Mouse (Mus musculus): ENCODE measurements at regions not wholly inside any gene's neighbourhood (a gene's known extent, or its start where the extent isn't known, plus 50 kb on each side); places are given as distances from the start of the nearest gene placed in this dataset. TPM values are rescaled to one million over a fixed set of nuclear protein-coding genes. Genes with fewer than 3 reads are reported as not detected.

DNA sequence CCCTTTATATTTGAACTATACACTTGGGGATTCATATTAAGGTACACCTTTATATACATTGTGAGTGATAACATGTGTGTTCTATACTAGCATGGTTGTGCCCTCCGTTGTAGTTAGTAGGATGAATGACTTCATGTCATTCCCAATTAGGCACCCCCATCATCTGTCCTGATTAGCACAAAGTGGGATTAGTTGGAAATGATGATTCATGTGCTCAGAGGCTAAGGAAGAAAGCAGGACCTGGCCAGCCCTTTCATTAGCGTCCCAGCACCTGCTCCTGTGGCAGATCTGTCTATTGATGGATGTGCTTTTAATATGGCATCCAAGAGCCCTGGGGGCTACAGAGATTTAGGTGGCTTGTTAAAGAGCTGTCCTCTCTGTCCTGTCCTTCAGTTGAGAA, 119.3 kb upstream of the Tenm2 start:
- no peak for TF ChIP-seq CTCF (IDR thresholded peaks at IDR 0.05)
- Histone ChIP-seq H3K4me2 (ENCODE audit: low read depth, low read length, poor library complexity, severe bottlenecking) (no peak overlapping the region), H3K27ac (ENCODE audit: low read depth, low read length) (no peak overlapping the region), H3K36me3 (ENCODE audit: insufficient read depth, low read length) (no peaks in the 10 kb centered on the region), H3K9ac (replicated peaks; ENCODE audit: low read length, poor library complexity, severe bottlenecking) (no peak overlapping the region), H3K4me3 (ENCODE audit: low read depth, low read length) (no peak overlapping the region), H3K9me3 (ENCODE audit: low read length) (no peaks in the 10 kb centered on the region), H3K27me3 (ENCODE audit: insufficient read depth, low read length) (no peaks in the 10 kb centered on the region), H3K4me1 (ENCODE audit: insufficient read depth, low read length) (no peaks in the 10 kb centered on the region)
- DNase-seq (ENCODE audit: low spot score) (peak; percentile 5), ATAC-seq (ENCODE audit: low FRiP score) (no peak)
- WGBS, result 28% methylated on average over 2 of the region's 2 CpGs

DNA sequence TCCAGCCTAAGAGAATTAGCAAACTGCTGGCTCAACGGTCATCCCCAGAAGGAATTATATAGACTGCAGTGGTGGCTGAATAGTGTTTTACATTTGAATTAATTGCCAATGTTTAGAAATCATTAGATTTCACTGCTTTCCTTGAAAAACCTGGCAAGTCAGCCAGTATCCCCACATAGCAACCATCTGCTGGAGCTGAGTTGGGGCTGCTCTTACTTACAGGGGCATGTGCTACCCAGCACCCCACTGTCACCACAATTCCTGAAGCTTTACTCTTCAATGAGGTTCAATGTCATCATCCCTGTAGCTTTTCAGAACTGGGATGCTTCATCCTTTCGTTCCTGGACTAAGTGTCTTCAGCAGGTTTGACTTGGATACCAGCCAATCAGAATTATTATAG, 73.9 kb upstream of the Tenm2 start:
- Histone ChIP-seq H3K36me3 (ENCODE audit: insufficient read depth, low read length) (no peaks in the 10 kb centered on the region), H3K27ac (ENCODE audit: low read depth, low read length) (no peak overlapping the region), H3K27me3 (ENCODE audit: insufficient read depth, low read length) (no peaks in the 10 kb centered on the region), H3K4me3 (ENCODE audit: low read depth, low read length) (no peak overlapping the region), H3K9ac (replicated peaks; ENCODE audit: low read length, poor library complexity, severe bottlenecking) (no peak overlapping the region), H3K4me2 (ENCODE audit: low read depth, low read length, poor library complexity, severe bottlenecking) (no peak overlapping the region), H3K4me1 (ENCODE audit: insufficient read depth, low read length) (no peaks in the 10 kb centered on the region), H3K9me3 (ENCODE audit: low read length) (no peaks in the 10 kb centered on the region)
- WGBS, result 72% methylated on average over 2 of the region's 2 CpGs
- no peak for DNase-seq (ENCODE audit: low spot score)
- no peak for ATAC-seq (ENCODE audit: low FRiP score)
- no peak for TF ChIP-seq CTCF (IDR thresholded peaks at IDR 0.05)

DNA sequence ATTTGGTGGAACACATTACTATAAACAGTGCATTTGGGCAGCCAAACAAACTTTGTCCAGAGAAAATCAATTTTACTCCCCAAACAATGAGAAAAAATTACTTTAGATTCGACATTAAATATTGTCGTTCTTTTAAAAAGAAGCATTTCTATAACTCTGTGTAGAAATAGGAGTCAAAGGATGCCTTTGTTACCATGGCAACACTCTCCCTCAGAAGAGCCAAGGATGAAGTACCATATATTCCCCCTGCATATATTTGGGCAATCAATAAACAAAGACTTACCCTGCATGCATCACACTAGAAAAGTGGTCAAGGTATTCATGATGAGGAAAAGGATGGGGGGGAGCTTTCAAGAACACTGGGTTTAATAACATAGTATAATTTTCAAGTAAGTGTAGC, 70.9 kb upstream of the Tenm2 start:
- no peak overlapping the region for H3K4me3 ChIP-seq (ENCODE audit: low read depth, low read length)

More for the DNA sequence above, 70.9 kb upstream of the Tenm2 start:
- 45% methylated on average over 2 of the region's 2 CpGs for WGBS
- Histone ChIP-seq H3K27ac (ENCODE audit: low read depth, low read length) (no peak overlapping the region), H3K4me2 (ENCODE audit: low read depth, low read length, poor library complexity, severe bottlenecking) (no peak overlapping the region), H3K36me3 (ENCODE audit: insufficient read depth, low read length) (no peaks in the 10 kb centered on the region), H3K9me3 (ENCODE audit: low read length) (no peaks in the 10 kb centered on the region), H3K27me3 (ENCODE audit: insufficient read depth, low read length) (no peaks in the 10 kb centered on the region), H3K4me1 (ENCODE audit: insufficient read depth, low read length) (no peaks in the 10 kb centered on the region), H3K9ac (replicated peaks; ENCODE audit: low read length, poor library complexity, severe bottlenecking) (no peak overlapping the region)
- ATAC-seq (ENCODE audit: low FRiP score), result no peak
- DNase-seq (ENCODE audit: low spot score), result peak; percentile 10
- TF ChIP-seq CTCF (IDR thresholded peaks at IDR 0.05), result no peak

Small RNA genes lying in the stretch of these regions (microRNA-seq; reads per million reads assigned to microRNA genes)
- not detected for gene Gm25693 (ENCODE audit: borderline number of aligned reads)

Measured in midbrain, postnatal 0 days (tissue).